Mouse (Mus musculus) brain, embryonic 14.5 days (tissue): Measurements from ENCODE around the gene Naxd. TPM values are rescaled to one million over a fixed set of nuclear protein-coding genes. Genes with fewer than 3 reads are reported as not detected.

Source experiments
- DNase-seq: peaks from one replicate; pipeline ENCODE4 v3.0.0-alpha.2; 2011; ENCODE audit warnings: low read depth
- CTCF ChIP-seq: fragments of 200-500 bp; IDR thresholded peaks from 2 replicates; pipeline ENCODE4 v1.5.1; 2012; ENCODE audit warnings: inconsistent platforms, mild to moderate bottlenecking, moderate library complexity, borderline replicate concordance; ENCODE audit not compliant: insufficient read depth, insufficient read length; ENCODE audit errors: extremely low read depth
- POLR2A ChIP-seq: fragments of 200-500 bp; IDR thresholded peaks from 2 replicates; pipeline ENCODE4 v1.6.1; 2012; ENCODE audit warnings: mild to moderate bottlenecking, inconsistent platforms, borderline replicate concordance; ENCODE audit not compliant: poor library complexity, insufficient read depth, insufficient read length, severe bottlenecking; ENCODE audit errors: extremely low read depth
- polyA plus RNA-seq: library from polyadenylated mRNA; depleted of rRNA; stranded (reverse); fragments of >200 nt; gene quantifications from 2 replicates; pipeline ENCODE4 v1.2.3, GENCODE M21; 2012

Naxd gene
- polyA plus RNA-seq, 1 experiment, result 126 TPM

DNA sequence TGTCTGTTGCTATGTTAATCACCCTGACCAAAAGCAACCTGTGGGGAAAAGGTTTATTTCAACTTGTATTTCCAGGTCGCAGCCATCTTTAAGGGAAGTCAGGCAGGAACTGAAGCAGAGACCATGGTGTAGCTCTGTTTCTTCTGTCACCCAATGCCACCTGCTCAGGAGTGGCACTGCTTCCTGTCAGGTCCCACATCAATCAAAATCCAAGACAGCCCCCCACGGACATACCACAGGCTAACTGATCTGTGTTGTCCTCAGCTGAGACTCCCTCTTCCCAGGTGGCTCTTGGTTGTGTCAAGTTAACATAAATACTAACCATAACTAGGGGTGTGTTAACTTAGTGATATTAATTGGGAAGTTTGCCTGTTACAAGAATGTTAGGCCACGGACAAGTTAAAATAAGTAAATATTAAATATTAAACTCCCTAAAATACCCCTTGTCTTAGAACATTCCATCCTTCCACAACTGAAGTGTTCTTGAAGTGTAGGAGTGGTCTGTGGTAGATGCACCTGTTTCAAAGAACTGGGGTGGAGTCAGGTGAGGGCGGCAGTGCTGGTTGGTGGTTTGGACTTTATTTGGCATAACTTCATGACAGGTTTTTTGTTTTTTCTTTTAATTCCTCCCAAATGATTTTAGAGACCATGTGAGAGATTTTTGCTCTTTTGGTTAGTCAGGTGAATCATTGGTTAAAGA lies 1.6 kb downstream of the Naxd start:
- TF ChIP-seq CTCF (no peak), POLR2A (no peak)
- no peak for DNase-seq

DNA sequence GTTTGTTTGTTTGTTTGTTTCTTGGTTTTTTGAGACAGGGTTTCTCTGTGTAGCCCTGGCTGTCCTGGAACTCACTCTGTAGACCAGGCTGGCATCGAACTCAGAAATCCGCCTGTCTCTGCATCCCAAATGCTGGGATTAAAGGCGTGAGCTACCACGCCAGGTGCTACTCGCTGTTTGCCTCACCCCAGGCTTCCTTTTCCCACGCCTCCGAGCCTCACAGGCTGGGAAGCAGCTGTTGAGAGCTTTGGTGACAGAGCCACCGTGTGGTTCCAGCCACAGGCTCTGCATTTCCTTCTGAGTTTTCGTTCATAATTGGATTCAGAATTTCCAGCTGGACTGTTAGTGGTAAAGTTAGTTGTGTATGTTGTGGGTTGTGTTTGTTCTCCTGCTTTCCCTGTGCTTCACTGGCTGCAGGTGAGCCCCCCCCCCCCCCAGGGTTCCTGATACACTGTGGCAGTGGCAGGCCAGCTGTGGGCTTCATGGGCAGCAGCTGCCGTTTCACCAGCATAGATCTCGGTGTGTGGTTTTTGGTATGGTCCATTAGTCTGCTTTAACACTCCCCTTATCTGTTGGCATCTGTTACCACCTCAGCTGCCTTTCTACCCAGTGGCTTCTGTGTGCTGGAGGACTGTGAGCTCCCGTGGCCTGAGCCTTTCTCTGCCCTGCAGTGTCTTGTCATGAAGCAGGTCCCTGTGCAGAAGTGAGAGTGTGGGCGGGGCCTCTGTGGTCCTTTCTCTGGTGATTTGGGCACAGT lies 6.3 kb downstream of the Naxd start:
- no peak for DNase-seq
- no peak for TF ChIP-seq POLR2A
- no peak for TF ChIP-seq CTCF

GRCm38 (mm10) chr8:11506074-11506473 lies 8.8 kb downstream of the Naxd start:
- DNase-seq, result no peak

DNA sequence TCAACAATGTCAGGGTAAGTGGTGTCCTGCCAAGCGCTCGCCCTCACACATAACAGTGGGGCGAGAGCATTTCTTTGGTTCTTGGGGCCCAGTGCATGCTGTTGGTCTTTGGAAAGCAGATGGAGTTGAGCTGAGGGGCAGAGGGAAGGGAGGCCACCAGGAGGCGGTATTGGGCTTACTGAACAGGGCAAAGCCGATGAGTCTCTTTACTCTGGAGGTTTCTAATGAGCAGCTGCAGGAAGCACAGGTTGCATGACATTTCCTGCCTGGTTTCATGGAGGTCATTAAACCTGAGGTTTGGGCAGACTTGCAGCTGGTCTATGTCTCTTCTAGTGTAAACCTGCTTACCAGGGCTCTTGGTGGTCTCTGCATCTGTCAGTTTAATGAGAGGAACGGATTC lies 9.5 kb downstream of the Naxd start:
- TF ChIP-seq CTCF, result peak; percentile 67
- TF ChIP-seq POLR2A, result no peak
- DNase-seq, result peak; percentile 64

More at GRCm38 (mm10) chr8:11506074-11506473, 8.8 kb downstream of the Naxd start:
- TF ChIP-seq CTCF, result no peak
- no peak for TF ChIP-seq POLR2A

- no peak for TF ChIP-seq CTCF
- TF ChIP-seq POLR2A, result no peak
These were observed 11.6 kb downstream of the Naxd start for GRCm38 (mm10) chr8:11508880-11509279.

DNA sequence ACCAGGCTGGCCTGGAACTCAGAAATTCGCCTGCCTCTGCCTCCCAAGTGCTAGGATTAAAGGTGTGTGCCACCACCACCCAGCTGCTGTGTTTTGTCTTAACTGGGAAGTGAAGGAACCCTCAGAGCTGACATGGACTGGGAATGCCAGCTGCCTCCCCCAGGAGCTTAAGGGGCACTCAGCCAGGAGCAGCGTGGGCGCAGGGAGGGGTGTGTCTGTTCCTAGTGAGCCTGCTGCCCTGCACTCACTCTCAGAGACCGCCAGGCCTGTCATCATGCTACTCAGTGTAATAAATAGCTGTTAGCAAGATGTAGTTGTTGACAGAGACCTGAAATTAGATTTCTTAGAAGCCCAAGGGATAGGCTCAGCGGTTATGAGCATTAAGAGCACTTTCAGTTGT lies 13.7 kb downstream of the Naxd start:
- no peak for TF ChIP-seq POLR2A
- TF ChIP-seq CTCF, result no peak

More at GRCm38 (mm10) chr8:11508880-11509279, 11.6 kb downstream of the Naxd start:
- DNase-seq, result no peak

GRCm38 (mm10) chr8:11512711-11513110 lies 15.4 kb downstream of the Naxd start:
- no peak for DNase-seq
- no peak for TF ChIP-seq POLR2A
- no peak for TF ChIP-seq CTCF

More for the DNA sequence above, 13.7 kb downstream of the Naxd start:
- DNase-seq, result no peak

DNA sequence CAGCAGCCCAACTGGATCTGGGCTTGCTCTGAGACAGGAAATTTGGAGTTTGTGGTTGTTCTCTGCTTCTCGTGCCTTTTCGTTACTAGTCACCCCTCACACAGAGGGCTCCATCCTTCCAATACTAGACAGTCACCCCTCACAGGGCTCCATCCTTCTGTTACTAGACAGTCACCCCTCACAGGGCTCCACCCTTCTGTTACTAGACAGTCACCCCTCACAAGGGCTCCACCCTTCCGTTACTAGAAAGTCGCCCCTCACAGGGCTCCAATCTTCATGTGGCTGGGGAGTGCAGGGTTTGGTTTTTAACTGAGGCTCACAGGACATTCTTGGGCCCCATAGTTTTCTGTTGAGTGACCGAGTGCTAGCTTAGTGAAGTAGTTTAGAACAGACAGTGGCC lies 15.9 kb downstream of the Naxd start:
- DNase-seq, result no peak
- TF ChIP-seq CTCF, result no peak
- no peak for TF ChIP-seq POLR2A

GRCm38 (mm10) chr8:11516292-11516691 lies 19.0 kb downstream of the Naxd start:
- no peak for DNase-seq
- TF ChIP-seq POLR2A (no peak), CTCF (no peak)

GRCm38 (mm10) chr8:11517366-11518055 lies 20.2 kb downstream of the Naxd start:
- no peak for DNase-seq
- no peak for TF ChIP-seq CTCF
- TF ChIP-seq POLR2A, result no peak

- TF ChIP-seq CTCF, result no peak
- TF ChIP-seq POLR2A, result no peak
- DNase-seq, result no peak
These were observed 20.7 kb downstream of the Naxd start for GRCm38 (mm10) chr8:11518056-11518396.
